Mouse (Mus musculus) thymus, adult 2 months (tissue): Measurements from ENCODE around the gene Zfp212. TPM values are rescaled to one million over a fixed set of nuclear protein-coding genes. Genes with fewer than 3 reads are reported as not detected.
A peak's percentile ranks its signal among the peaks of the same experiment; 100 is the strongest.
"Not testable (repeated sequence)": the region's sequence is repeated elsewhere in the genome, so short reads cannot be mapped to it uniquely, and the experiment has no call there.

Experiments used
- DNase-seq: peaks from one replicate; pipeline ENCODE4 v3.0.0; 2021
- H3K27ac ChIP-seq: fragments of 200-500 bp; 2 replicates; pipeline ENCODE4 v1.5.1; 2012; ENCODE audit warnings: low read length, control low read depth; ENCODE audit not compliant: control insufficient read depth, insufficient read depth
- H3K27me3 ChIP-seq: fragments of 200-500 bp; 2 replicates; pipeline ENCODE4 v1.6.1; 2012; ENCODE audit warnings: mild to moderate bottlenecking, low read length, moderate library complexity, mixed read lengths; ENCODE audit not compliant: control insufficient read depth, insufficient read depth
- H3K36me3 ChIP-seq: fragments of 200-500 bp; 2 replicates; pipeline ENCODE4 v1.6.1; 2012; ENCODE audit warnings: mild to moderate bottlenecking, low read length, moderate library complexity; ENCODE audit not compliant: control insufficient read depth, insufficient read depth
- H3K4me1 ChIP-seq: fragments of 200-500 bp; replicated peaks from 2 replicates; pipeline ENCODE4 v1.6.1; 2012; ENCODE audit warnings: low read length; ENCODE audit not compliant: control insufficient read depth, insufficient read depth
- H3K4me3 ChIP-seq: fragments of 200-500 bp; 2 replicates; pipeline ENCODE4 v1.5.1; 2012; ENCODE audit warnings: mild to moderate bottlenecking, low read length, control low read depth, moderate library complexity; ENCODE audit not compliant: control insufficient read depth, insufficient read depth
- CTCF ChIP-seq: fragments of 200-500 bp; IDR thresholded peaks from 2 replicates; pipeline ENCODE4 v1.5.1; 2012; ENCODE audit warnings: mild to moderate bottlenecking, control low read depth, low read length, moderate library complexity, borderline replicate concordance; ENCODE audit not compliant: control insufficient read depth, poor library complexity, insufficient read depth; ENCODE audit errors: extremely low read depth
- POLR2A ChIP-seq: fragments of 200-500 bp; IDR thresholded peaks from 2 replicates; pipeline ENCODE4 v1.6.1; 2012; ENCODE audit warnings: mild to moderate bottlenecking, low read length, control low read depth, moderate library complexity; ENCODE audit not compliant: control insufficient read depth, poor library complexity, insufficient read depth; ENCODE audit errors: extremely low read depth
- WGBS: fragments of 180-500 bp; shearing (Covaris S2); methylation state at CpG from one replicate; pipeline ENCODE4 v1.1.7; 2018; 5-methylcytosine and 5-hydroxymethylcytosine counted together
- polyA plus RNA-seq: library from polyadenylated mRNA; depleted of rRNA; stranded (reverse); fragments of >200 nt; gene quantifications from 2 replicates; pipeline ENCODE4 v1.2.3, GENCODE M21; 2012; rRNA removed

Gene Zfp212
- polyA plus RNA-seq, 1 experiment, result 25.3 TPM

DNA sequence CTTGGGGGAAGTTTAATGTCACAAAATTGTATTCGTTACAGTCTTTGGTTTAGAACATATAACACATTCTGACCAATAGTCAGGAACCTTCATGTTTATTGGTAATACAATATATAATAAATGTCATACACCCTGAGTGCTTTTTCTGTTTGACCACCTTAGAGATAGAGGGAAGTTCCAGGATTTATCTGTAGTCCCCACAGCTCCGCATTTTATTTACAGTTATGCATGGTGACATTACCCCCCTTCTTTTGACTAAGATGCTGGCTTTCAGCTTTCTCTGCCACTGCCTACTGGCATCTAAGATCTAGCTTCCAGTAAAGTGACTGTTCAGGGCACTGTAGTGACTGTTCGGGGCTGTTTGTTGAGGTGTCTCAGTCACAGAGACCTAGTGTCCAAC, 34.1 kb downstream of the Zfp212 start:
- Histone ChIP-seq H3K4me1 (no peaks in the 10 kb centered on the region), H3K27ac (no peak overlapping the region), H3K36me3 (peaks cover 8% of the 10 kb centered on the region; the same call in 1 of the 2 replicates), H3K4me3 (no peak overlapping the region), H3K27me3 (no peaks in the 10 kb centered on the region)
- WGBS, result 89% methylated on average over 3 of the region's 3 CpGs
- no peak for DNase-seq
- TF ChIP-seq POLR2A (no peak), CTCF (no peak)

DNA sequence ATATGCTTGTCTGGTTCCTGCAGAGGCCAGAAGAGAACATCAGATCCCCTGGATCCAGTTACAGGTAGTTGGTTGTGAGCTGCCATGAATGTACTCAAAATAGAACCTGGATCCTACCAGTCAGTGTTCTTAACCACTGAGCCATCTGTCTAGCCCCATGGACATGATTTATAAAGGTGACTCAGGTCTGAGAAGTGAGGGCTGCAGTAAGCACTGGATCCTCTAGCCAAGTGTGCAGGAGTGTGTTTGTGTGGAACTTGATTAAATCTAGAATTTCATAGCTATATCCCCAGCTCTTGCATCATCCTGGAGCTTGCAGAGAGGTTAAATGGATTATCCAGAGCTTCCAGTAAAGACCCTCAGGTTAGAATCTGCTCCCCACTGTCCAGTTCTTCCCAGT, 37.5 kb downstream of the Zfp212 start:
- Histone ChIP-seq H3K4me3 (no peak overlapping the region), H3K36me3 (peaks cover 24% of the 10 kb centered on the region), H3K27ac (no peak overlapping the region), H3K27me3 (no peaks in the 10 kb centered on the region), H3K4me1 (no peaks in the 10 kb centered on the region)
- TF ChIP-seq CTCF (no peak), POLR2A (no peak)
- DNase-seq, result no peak

- no peak overlapping the region for H3K27ac ChIP-seq
- no peaks in the 10 kb centered on the region for H3K4me1 ChIP-seq
- no peak for DNase-seq
- no peaks in the 10 kb centered on the region for H3K27me3 ChIP-seq
- no peak for TF ChIP-seq POLR2A
- WGBS, result 94% methylated on average over 6 of the region's 6 CpGs
- no peak overlapping the region for H3K4me3 ChIP-seq
- peaks cover 42% of the 10 kb centered on the region for H3K36me3 ChIP-seq
Measured at GRCm38 (mm10) chr6:47960685-47961421, 40.6 kb downstream of the Zfp212 start.

- Histone ChIP-seq H3K36me3 (peaks cover 36% of the 10 kb centered on the region), H3K27me3 (no peaks in the 10 kb centered on the region), H3K4me3 (no peak overlapping the region), H3K4me1 (no peaks in the 10 kb centered on the region), H3K27ac (no peak overlapping the region)
- WGBS, result 94% methylated on average over 7 of the region's 7 CpGs
- DNase-seq, result no peak
- TF ChIP-seq CTCF, result no peak
- TF ChIP-seq POLR2A, result no peak
Measured at GRCm38 (mm10) chr6:47963051-47963450, 42.8 kb downstream of the Zfp212 start.

- not testable (repeated sequence) for H3K27ac ChIP-seq, H3K4me1 ChIP-seq, H3K4me3 ChIP-seq, DNase-seq, H3K27me3 ChIP-seq
- peaks cover 16% of the 10 kb centered on the region for H3K36me3 ChIP-seq
- 100% methylated on average over 1 of the region's 1 CpGs for WGBS
Measured at GRCm38 (mm10) chr6:47968166-47968565, 47.9 kb downstream of the Zfp212 start.

DNA sequence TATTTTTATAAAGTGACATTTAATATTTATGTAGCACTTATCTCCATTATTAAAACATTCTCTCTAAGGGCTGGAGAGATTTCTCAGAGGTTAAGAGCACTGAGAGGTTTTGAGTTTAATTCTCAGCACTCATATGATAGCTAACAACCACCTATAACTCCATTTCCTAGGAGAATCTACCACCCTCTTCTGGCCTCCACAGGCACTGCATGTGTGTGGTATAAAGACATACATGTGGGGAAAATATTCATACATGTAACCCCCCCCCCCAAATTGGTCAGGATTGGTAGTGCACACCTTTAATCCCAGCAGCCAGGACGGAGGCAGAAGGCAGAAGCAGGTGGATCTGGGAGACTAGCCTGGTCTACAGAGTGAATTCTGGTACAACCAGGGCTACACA, 54.3 kb downstream of the Zfp212 start:
- H3K27me3 ChIP-seq, result no peaks in the 10 kb centered on the region
- no peak overlapping the region for H3K27ac ChIP-seq
- no peaks in the 10 kb centered on the region for H3K36me3 ChIP-seq
- 93% methylated on average over 1 of the region's 1 CpGs for WGBS
- no peaks in the 10 kb centered on the region for H3K4me1 ChIP-seq
- DNase-seq, result peak; percentile 32
- TF ChIP-seq CTCF, result no peak
- no peak for TF ChIP-seq POLR2A
- H3K4me3 ChIP-seq, result no peak overlapping the region

- no peak for TF ChIP-seq POLR2A
- TF ChIP-seq CTCF, result no peak
- no peak overlapping the region for H3K4me3 ChIP-seq
- no peak overlapping the region for H3K27ac ChIP-seq
- no peaks in the 10 kb centered on the region for H3K4me1 ChIP-seq
- WGBS, result 17% methylated on average over 6 of the region's 6 CpGs
- no peaks in the 10 kb centered on the region for H3K36me3 ChIP-seq
- peak; percentile 72 for DNase-seq
- no peaks in the 10 kb centered on the region for H3K27me3 ChIP-seq
Measured at GRCm38 (mm10) chr6:47978897-47979368, 58.7 kb downstream of the Zfp212 start.

Other genes with a start within 250 kb of the Zfp212 start
- 24.7 and 25.4 TPM in 2 replicates for gene Pdia4, start 107.0 kb upstream of the Zfp212 start, polyA plus RNA-seq
- 0.24 and 0.31 TPM in 2 replicates for gene Zfp786, start 89.6 kb upstream of the Zfp212 start, polyA plus RNA-seq
- gene Zfp398, start 84.8 kb upstream of the Zfp212 start, polyA plus RNA-seq, result 26.5 and 32.0 TPM in 2 replicates
- 13.8 and 15.0 TPM in 2 replicates for gene Zfp282, start 43.3 kb upstream of the Zfp212 start, polyA plus RNA-seq
- 35.6 and 38.4 TPM in 2 replicates for gene Zfp956, start 32.9 kb downstream of the Zfp212 start, polyA plus RNA-seq
- 43.5 and 45.5 TPM in 2 replicates for gene Zfp777, start 128.4 kb downstream of the Zfp212 start, polyA plus RNA-seq
- 52.5 and 52.7 TPM in 2 replicates for gene Zfp746, start 166.1 kb downstream of the Zfp212 start, polyA plus RNA-seq